Mouse (Mus musculus) urinary bladder, postnatal 4 days (tissue): ENCODE measurements around the gene Rcc2.
A peak's percentile ranks its signal among the peaks of the same experiment; 100 is the strongest.

Source experiments
- DNase-seq, 2 experiments: peaks; one replicate each; pipeline ENCODE4 v3.0.0; 2021 to 2022; ENCODE audit warnings: low spot score in 2 of 2

The Rcc2 gene

DNA sequence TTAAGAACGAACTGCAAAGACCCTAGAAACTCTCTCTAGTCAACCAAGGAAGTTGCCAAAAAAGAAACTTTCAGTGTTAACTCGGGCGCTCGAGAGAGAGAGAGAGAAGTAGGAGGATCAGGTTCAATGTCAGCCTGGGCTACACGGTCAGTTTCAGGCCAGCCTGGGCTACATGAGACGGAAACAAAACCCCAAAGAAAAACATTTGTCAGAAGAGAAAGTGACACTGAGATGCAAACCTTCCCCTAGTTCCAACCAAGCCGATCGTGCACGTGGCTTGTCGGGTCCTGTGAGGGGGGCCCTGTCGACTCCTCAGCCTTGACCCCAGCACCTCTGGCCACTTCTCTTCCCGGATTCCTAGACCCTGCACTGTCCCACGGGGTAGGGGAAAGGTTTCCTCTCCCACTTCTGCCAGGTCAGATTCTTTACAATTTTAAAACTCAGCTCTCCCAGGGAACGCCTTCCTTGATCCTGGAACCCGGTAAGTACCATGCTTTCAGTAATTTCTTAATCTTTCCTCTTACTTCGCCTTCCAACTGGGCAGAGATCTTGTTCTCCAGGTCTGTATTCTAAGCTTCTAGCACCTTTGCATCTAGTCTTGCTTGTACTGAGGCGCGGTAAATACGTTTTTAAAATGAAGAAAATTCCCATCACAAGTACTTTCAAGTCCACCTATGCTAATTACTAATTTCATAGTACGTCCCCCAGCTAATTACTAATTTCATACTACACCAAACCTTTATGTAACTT is at the start of gene Rcc2:
Gene Rcc2 (plus strand): TSS at position 273 of the 750 bp plus-strand sequence.
- DNase-seq, result no peak

DNA sequence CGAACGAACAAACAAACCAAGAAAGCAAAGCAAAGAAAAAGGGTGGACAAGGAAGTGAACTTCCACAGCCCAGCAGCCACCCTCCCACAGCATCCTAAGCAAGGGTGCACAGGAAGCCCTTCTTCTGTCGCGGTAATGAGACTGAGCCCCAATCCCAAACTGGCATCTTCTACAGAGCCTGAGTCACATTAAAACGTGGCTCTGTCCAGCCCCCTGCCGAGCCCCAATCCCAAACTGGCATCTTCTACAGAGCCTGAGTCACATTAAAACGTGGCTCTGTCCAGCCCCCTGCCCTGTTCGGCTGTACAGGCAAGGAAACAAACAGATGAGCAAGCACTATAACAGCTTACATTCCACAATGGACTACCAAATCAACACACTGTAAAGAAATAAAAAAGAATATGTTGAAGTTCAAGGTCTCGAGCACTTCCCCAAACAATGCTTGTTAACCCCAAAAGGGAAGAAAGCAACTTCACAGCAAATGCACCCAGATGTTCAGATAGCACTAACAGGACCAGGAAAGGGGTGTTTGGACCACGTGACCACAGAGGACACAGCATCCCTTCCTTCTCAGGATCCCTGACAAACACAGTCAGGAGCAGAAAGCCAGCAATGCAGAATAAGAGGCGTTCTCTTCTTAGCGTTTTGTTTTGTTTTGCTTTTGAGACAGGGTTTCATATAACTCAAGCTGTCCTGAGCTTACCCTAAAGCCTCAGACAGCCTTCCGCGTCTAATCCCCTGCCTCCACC is 46.3 kb upstream of the Rcc2 start:
- no peak for DNase-seq

DNA sequence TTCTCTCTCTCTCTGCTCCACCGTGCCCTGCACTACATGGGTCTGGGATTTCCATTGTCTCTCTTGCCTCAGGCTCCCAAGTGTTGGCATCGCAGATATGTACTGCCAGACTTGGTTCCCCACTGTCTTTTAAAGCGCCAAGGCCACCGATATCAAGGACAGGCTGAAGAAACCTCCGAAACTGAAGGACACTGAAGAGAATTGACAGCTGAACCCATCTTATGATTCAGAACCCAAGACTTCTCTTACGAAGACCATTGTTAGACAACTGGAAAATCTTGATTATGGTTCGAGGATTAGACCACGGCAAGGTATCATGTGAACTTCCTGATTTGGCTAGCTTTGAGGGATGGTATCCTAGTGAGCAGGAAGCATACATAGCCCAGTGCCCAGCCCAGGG is 45.5 kb upstream of the Rcc2 start:
- DNase-seq, result no peak

DNA sequence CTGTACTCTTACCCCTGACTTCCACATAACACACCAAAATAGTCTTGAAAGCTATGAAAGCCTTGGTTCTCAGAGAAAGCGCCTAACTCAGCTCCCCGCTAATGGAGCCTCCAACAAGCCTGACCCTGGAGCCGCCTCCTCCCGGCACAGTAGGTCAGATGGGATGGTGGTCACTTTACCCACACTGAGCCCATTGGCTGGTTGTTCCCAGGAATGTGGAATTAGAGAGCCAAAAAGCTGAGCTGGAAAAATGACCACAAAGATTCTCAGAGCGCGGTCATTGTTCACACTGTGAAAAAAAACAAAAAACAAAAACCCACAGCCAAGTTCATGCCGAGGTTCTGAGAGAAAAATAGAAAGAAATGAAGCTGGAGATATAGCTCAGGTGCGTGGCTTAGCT is 43.8 kb upstream of the Rcc2 start:
- no peak for DNase-seq

DNA sequence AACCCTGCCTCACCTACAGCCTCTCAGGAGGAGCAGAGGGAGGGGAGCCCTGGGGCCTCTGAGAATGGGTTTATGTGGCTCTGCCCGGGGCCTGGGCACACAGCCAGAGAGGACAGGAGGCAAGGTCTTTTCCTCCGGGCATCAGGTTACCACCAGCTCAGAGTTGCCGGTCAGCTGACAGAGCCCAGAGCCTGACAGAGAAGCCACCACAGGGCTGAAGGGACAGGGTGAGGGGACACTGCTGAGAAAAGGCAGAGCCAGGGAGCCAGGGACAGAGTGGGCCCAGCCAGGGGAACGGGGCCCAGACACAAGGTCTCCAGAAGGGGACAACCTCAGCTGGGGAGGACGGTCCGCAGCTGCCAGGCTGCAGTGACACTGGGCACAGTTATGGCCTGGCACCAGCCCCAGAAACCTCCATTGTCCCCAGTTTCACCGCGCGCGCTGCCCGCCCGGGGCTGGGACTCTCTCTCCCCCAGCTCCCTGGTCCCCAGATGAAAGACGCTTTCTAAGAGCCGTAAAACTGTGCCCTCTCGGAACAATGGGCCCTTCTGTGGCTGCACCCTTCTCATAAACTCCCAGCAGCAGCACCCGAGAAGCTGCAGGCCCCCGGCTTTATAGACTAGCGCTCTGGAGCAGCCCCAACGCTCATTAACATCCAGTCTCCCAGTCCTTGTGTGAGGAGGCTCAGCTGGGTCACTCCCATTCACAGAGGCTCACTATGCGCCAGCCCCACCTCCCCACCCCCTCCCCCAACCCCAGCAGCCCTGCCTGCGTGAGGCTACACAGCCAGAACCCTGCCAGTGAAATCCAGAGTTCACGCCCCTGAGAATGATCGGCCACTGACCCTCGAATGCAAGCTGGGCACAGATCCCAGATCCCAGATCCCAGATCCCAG is 42.4 kb upstream of the Rcc2 start:
- peak; percentile 67 to 76 for DNase-seq

DNA sequence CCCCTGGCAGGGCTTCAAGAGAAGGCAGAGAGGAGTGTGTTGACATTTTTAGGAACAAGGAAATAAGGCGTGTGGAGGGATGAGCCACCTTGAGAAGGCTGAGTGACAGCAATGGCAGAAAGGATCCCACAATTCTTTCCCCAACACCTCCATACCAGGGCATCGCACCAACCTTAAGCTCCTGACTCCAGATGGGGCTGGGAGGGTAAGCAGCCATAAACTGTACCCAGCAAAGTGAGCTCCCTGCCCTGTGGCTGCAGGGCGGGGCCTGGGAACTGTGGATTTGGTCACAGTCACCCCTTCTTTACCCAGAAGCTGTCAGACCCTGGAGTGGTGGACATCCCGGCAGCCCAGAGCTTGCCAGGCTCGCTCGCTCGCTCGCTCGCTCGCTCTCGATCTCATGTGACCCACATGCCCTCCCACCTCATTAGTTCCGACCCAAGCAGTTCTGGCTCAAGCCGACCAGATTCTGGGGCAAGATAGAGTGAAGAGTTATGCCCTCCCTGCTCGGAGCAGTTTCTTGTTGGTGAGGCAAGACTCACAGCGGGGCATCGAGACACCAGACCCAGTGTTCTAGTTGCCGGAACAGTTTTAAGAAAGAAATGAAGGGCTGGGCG is 38.8 kb upstream of the Rcc2 start:
- DNase-seq, result no peak

DNA sequence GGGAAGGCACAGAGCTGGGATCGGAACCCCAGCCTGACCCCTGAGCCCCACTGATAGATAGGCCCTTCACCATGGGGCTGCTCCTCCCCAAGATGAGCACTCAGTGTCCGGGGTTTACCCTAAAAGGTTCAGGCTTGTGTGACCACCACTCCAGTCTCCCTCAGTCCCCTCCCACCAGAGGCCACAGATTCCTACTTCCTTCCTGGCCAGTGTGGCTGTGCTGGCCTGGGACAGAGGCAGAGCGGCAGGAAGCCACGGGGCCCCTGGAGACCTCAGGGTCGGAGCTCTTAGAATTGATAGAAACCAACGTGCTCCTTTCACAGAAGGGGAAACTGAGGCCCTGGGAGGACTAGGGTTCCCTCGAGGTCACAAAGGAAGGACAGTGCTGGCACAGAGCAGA is 37.9 kb upstream of the Rcc2 start:
- no peak for DNase-seq

DNA sequence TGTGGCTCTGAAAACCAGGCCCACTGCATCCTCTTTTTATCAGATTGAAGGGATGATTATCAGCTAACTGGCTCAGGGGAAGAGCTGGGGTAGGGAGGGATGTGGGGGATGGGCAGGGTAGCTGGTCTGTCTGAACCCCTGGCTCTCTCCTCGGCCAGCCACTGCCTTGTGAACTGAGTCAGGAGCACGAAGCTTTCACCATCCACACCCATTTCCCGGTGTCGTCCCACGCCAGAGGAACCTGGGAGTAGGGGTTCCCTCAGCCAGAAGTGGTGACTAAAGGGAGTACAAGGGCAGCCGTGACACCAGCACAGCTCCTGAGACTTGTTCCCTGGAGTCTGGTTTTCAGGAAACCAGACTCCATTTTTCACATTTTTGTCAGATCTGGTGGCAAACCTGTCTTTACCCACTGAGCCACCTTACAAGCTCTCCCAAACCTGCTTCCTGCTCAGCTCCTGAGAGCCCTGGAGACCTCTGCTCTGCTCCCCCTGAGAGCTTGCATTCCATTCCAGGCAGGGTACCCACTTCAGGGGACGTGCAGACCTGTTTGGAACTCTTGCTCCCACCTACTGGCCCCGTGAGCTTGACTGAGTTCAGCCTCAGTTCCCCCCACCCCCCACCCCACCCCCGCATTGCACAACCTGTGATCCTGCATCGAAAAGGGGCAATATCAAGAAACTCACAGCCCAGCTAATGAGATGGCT is 37.3 kb upstream of the Rcc2 start:
- no peak for DNase-seq

DNA sequence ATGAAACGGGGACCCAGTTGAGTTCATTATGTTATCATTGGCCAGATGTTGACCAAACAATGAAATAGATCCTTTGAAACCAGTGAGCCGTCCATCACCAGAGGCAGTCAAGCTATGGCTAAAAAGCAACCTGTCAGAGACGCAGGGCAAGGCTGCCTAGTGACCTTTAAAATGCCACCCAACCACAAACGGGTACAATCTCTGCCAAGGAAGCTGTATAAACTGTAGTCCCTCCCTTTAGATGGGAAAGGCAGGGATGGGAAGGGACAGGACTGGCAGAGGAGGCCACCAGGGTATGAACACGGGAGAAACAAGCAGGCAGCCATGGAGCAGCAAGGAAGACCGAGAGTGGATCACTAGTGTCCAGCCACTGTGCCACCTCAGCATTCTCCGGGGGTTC is 35.3 kb upstream of the Rcc2 start:
- DNase-seq, result no peak

DNA sequence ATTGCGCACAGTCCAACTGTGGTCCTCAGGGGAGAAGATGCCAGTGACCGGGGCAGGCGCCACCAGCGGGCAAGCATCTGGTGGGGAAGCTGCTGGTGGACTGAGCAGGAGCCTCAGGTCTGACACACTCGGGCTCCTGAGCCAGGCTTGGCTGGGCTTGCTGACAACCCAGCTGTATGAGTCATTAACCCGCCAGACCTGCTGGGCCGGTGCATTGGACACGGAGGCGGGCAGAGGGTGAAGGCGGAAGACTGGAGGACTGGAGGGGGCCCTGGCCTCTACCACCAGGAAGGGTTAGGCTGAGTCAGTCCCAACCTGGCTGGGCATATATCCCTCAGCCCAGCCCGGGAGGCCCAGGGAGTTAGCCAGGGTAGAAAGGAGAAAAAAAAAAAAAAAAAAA is 34.6 kb upstream of the Rcc2 start, which contains the start of gene Arhgef10l:
Gene Arhgef10l (minus strand): TSS at position 253 of the 400 bp plus-strand sequence.
- DNase-seq, result peak; percentile 74 to 83

DNA sequence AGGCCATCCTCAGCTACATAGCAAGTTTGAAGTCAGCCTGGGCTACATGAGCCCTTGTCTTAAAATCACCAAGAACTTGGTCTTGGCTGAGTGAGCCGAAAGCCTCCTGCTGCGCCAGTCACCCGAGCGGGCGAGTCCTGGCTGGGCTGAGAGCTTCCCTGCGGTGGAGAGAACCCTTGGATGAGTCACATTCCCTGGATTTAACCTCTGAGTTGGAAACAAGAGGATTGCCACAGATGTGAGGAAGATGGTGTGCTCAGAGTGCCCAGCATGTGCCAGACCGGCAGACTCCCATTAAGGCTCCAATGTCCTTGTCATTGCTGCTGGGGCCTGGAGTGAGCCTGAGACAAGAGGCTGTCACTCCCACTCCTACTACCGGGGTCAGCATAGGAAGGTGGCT is 32.5 kb upstream of the Rcc2 start:
- no peak for DNase-seq

DNA sequence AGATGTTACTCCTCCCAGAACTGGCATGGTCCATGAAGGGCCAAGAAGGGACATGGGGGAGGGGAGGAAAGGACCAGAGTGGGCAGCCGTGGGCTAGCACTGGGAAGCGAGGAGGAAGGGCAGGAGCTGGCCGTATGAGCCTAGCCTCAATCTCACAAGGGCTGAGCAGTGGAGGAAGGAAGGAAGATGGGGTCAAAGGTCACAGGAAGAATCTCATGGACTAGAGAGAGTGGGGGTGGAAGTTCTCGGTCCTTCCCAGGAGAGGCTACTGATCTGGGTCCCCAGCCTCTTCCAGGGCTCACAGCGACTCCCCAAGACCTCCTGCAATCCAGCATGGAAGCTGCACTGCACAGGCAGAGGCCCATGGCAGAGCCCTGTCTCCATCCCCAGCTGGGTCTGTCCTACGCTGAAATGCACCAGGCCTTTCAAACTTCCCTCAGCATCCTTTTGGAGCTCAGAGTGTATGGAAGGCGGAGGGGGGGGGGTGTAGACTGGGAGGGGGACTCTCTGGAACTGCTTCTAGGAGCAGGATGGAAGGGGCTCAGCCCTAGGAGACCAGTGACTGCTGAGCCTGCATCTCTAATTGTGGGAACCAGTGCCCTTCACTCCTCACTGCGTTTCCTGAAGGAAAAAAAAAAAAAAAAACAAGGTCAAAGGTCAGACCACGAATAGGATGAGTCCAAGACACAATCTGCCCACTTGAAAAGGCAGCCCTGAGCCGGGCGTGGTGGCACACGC is 26.6 kb upstream of the Rcc2 start:
- no peak for DNase-seq

DNA sequence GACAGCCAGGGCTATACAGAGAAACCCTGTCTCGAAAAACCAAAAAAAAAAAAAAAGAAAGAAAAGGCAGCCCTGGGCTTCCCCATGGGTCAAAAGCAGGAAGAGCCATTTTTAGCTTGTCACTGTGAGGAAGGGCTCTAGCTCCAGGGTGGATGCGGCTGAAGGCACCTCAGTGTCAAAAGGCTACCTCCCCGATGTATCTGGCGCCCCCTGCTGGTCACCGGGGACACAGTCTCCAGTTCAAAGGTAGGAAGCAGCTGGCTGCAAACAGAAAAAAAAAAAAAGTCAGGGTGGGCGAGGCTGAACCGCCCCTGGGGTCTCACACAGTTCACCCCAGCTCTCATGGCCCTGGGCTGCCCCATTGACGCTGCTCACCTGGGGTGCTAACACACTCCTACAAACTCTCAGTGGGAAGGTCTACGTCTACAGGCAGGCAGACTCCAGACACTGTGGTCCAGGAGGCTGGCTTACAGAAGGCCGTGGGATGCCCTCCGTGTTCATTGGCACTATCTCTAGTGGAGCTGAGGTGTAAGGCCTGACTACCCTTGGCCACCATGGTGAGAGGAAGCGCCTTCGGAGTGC is 25.9 kb upstream of the Rcc2 start:
- DNase-seq, result peak; percentile 74 to 92

DNA sequence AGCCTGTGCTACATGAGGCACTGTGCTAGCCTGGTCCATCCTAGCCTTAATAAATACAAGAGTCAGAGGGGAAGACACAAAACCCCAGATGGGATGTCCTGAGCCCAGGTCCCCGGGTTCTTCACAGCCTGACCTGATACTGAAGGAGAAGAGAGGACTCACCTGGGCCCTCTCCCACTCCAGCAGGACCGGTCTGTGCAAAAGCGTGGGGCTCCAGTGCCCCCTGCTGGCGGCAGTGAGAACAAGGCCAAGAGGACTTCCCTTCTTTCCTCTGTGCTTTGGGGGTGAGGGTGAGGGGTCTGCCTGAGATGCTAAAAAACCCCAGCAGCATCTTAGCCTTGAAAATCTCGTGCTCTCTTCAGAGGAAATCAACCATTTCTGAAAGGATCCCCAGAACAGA is 21.3 kb upstream of the Rcc2 start:
- no peak for DNase-seq

DNA sequence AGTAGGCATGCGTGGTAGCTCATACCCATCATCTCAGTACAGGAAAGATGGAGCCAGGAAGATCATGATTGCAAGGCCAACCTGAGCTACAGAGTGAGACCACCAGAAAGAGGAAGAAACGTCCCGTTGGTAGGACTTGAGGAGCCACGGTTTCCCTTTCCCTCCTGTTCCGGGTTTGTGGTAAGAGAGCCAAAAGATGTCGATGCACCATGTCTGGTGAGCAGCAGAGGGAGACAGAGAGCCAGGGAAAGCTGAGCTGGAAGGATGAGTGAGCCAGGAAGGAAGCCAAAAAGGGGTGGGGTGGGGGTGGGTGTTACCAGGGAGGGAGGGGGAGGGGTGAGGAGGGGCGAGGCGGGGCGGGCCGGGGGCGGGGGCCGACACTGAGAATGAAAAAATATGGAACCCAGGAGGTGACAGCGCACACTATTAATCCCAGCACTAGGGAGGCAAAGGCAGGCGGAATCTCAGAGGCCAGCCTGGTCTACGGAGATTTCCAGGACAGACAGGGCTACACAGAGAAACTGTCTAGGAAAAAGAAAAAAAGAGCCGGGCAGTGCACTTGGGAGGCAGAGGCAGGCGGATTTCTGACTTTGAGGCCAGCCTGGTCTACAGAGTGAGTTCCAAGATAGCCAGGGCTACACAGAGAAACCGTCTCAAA is 20.5 kb upstream of the Rcc2 start:
- DNase-seq, result peak; percentile 73 to 87

DNA sequence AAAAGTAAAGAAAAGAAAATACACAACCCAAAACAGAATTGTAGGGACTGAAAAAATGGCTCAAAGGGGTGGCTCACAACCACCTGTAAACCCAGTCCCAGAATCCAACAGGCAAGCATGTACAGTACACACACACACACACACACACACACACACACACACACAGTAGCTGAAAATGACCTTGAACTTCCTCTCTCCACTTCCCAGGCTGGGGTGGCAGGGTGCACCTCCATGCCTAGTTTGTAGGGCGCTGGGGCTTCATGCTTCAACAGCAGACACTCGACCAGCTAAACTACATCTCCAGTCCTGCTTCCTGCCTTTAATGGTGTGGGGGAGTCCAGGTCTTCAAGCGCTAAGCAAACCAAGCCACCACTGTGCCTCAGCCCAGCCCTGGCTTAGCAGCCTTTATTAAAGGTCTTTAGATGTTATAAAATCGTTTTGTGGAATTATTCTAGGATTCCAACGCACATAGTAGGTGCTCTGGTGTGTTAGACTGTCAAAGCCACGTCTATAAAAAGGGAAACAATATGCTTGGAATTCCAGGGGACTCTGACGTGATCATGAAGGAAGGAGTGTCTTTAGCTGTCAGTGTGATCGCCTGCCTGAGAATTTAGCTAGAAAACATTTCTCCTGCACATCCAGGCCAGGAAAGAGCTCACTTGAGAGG is 19.5 kb upstream of the Rcc2 start:
- no peak for DNase-seq

DNA sequence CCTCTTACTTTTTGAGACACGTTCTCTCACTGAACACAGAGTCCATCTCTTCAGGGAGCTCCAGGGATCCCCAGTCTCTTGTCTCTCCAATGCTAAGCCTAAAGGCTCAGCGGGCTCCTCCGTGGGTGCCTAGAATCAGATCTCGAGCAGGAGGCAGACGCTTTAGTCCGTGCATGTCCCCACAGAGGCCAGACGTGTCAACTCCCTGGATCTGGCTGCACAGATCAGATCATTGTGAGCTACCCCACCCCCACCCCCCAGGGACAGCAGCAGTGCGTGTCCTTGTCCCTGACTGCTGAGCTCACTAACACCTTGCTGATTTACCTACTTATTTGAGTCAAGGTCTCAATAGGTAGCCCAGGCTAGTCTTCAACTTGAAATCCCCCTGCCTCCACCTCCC is 16.7 kb upstream of the Rcc2 start:
- no peak for DNase-seq

DNA sequence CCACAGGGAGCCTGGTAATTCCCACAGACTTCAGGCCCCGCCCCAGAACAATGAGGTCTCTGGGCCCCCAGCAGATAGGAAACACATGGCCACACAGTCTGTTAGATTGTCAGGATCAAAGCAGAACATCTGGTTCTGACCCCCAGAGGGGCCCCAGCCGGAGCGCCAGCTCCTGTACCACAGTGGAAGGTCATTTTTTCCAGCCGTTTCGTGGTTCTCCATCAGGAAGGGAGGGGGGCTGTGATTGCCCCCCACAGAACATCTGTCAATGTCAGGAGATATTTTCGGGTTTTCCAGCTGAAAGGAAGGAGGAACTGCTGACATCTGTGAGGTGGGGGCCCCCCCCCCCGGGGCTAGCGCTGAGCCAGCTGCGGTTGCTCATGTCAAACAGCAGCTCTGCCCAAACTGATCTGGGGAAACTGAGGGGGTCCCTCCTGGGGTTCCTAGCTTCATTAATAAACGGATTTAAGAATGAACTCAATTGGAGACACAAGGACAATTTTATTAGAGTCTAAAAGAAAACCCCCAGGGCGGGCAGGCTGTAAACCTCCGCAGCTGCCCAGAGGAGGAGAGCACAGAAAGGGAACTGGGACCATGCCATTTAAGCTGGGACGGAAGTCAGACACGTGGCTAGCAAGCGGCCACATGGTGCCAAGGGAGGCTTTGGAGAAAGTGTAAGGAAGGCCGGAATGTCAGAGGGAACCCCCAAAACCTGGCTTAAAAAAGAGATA is 16.0 kb upstream of the Rcc2 start:
- DNase-seq, result peak in 1 of 2 experiments; percentile 42
